Mouse (Mus musculus) left cerebral cortex, adult 11 months (tissue): ENCODE measurements around the gene Bsn.
A peak's percentile ranks its signal among the peaks of the same experiment; 100 is the strongest.

ENCODE experiments used
- DNase-seq: peaks from one replicate; pipeline ENCODE4 v3.0.0; 2022; ENCODE audit warnings: low spot score

Gene Bsn

GRCm38 (mm10) chr9:108189787-108190679 is at the start of gene Bsn:
Gene Bsn (minus strand): TSS chr9:108190384.
- DNase-seq = peak; percentile 71

- DNase-seq = no peak
Observed at GRCm38 (mm10) chr9:108239951-108240350, 49.8 kb upstream of the Bsn start.

- no peak for DNase-seq
Observed at GRCm38 (mm10) chr9:108238831-108239230, 48.6 kb upstream of the Bsn start.

- no peak for DNase-seq
Observed at GRCm38 (mm10) chr9:108238402-108238801, 48.2 kb upstream of the Bsn start.

- no peak for DNase-seq
Observed at GRCm38 (mm10) chr9:108234682-108235081, 44.5 kb upstream of the Bsn start.

- DNase-seq = no peak
Observed at GRCm38 (mm10) chr9:108232908-108233307, 42.7 kb upstream of the Bsn start.

- no peak for DNase-seq
Observed at GRCm38 (mm10) chr9:108227911-108228649, 37.9 kb upstream of the Bsn start.

- no peak for DNase-seq
Observed at GRCm38 (mm10) chr9:108225166-108225565, 35.0 kb upstream of the Bsn start.

GRCm38 (mm10) chr9:108223633-108224032 is 33.4 kb upstream of the Bsn start:
- no peak for DNase-seq

GRCm38 (mm10) chr9:108221566-108221965 is 31.4 kb upstream of the Bsn start:
- no peak for DNase-seq

GRCm38 (mm10) chr9:108220380-108220774 is 30.2 kb upstream of the Bsn start:
- DNase-seq = no peak

- DNase-seq = no peak
Observed at GRCm38 (mm10) chr9:108219766-108220379, 29.7 kb upstream of the Bsn start.

GRCm38 (mm10) chr9:108217936-108218543 is 27.9 kb upstream of the Bsn start:
- DNase-seq = no peak

GRCm38 (mm10) chr9:108217406-108217805 is 27.2 kb upstream of the Bsn start:
- no peak for DNase-seq

GRCm38 (mm10) chr9:108213105-108213504 is 22.9 kb upstream of the Bsn start:
- no peak for DNase-seq

- no peak for DNase-seq
Observed at GRCm38 (mm10) chr9:108212426-108212825, 22.2 kb upstream of the Bsn start.

- no peak for DNase-seq
Observed at GRCm38 (mm10) chr9:108205571-108205901, 15.4 kb upstream of the Bsn start.

GRCm38 (mm10) chr9:108204884-108205570 is 14.8 kb upstream of the Bsn start:
- no peak for DNase-seq

- no peak for DNase-seq
Observed at GRCm38 (mm10) chr9:108203015-108203414, 12.8 kb upstream of the Bsn start.

GRCm38 (mm10) chr9:108202169-108202568 is 12.0 kb upstream of the Bsn start:
- no peak for DNase-seq

- DNase-seq = peak; percentile 90
Observed at GRCm38 (mm10) chr9:108201160-108201559, 11.0 kb upstream of the Bsn start.

GRCm38 (mm10) chr9:108198621-108199020 is 8.4 kb upstream of the Bsn start:
- no peak for DNase-seq
